Mouse (Mus musculus): Measurements from ENCODE around the gene St7l.

GRCm38 (mm10) chr3:104846601-104847000, 17.2 kb upstream of the St7l start:
- no peak for TF ChIP-seq POLR2A (IDR thresholded peaks at IDR 0.05; ENCODE audit: insufficient read depth, low read depth, low read length)
- TF ChIP-seq CTCF (IDR thresholded peaks at IDR 0.05; ENCODE audit: insufficient read depth, low read depth, low read length) = no peak
